Mouse (Mus musculus): ENCODE measurements at regions not wholly inside any gene's neighbourhood (a gene's known extent, or its start where the extent isn't known, plus 50 kb on each side); places are given as distances from the start of the nearest gene placed in this dataset.

DNA sequence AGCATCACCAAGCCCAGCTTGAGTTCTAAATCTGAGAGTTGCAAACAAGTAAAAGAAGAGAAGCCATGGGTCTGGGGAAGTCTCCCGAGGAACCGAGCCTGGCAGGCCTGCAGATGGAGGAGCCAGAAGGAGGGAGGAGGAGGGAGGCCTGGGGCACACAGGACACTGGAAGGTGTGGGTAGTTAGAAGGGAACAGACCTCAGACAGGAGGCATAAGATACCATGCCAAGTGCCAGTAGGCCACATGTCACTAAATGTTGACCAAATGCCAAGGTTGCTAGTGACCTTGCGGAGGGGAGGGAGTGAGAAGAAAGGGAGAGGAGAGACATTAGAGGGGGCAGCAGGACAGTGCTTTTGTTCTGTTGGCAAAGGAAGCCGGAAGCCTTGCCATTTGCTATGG, 274.2 kb downstream of the Ptpru start:
- Histone ChIP-seq H3K27me3 (replicated peaks; ENCODE audit: low read depth, poor library complexity, severe bottlenecking) (no peaks in the 10 kb centered on the region), H3K9me3 (no peaks in the 10 kb centered on the region), H3K4me3 (no peak overlapping the region), H3K36me3 (replicated peaks) (no peaks in the 10 kb centered on the region), H3K4me1 (no peaks in the 10 kb centered on the region), H3K27ac (replicated peaks) (no peak overlapping the region)
- WGBS = 79% methylated on average over 4 of the region's 4 CpGs
- DNase-seq (ENCODE audit: low spot score) = no peak

DNA sequence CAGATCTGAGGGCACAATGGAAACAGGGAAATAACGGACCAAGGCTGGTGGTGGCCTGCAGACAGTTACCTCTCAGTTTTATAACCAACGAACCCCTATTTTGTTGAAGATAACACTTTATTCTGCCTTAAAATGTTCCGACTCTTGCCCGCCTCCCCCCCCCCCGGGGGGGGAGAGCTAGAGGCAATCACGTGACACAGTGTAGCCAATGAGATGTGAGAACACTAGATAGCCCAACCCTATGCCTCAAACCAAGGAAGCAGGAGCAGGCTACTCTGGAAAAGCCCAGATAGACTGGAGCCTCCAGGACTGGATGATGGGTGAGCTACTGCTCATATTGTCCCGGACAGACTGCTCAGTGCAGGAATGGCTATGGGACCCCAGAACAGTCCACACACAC, 272.9 kb downstream of the Ptpru start:
- H3K27ac ChIP-seq (replicated peaks) = no peak overlapping the region
- H3K36me3 ChIP-seq (replicated peaks) = no peaks in the 10 kb centered on the region
- H3K4me1 ChIP-seq = no peaks in the 10 kb centered on the region
- WGBS = 84% methylated on average over 7 of the region's 7 CpGs
- no peaks in the 10 kb centered on the region for H3K9me3 ChIP-seq
- no peaks in the 10 kb centered on the region for H3K27me3 ChIP-seq (replicated peaks; ENCODE audit: low read depth, poor library complexity, severe bottlenecking)
- no peak overlapping the region for H3K4me3 ChIP-seq
- DNase-seq (ENCODE audit: low spot score) = no peak

DNA sequence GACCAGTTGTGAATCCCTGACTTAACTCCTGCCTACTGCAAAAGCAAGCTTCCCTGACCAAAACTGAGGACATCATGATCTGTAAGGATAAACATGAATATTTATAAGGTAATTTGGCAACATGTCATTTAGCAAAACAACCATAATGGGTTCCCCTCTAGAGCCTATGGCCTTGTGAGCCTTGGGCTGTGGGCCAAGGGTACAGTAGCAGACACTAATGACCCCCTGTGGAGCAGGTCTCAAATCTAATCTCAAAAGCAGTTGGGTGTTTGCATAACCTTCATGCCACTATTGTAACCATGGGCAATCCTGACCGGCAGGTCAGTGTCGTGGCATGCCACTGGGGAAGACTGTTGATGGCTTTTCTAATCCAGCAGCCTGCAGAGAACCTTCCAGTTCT, 270.8 kb downstream of the Ptpru start:
- Histone ChIP-seq H3K4me3 (no peak overlapping the region), H3K27ac (replicated peaks) (no peak overlapping the region), H3K27me3 (replicated peaks; ENCODE audit: low read depth, poor library complexity, severe bottlenecking) (no peaks in the 10 kb centered on the region), H3K9me3 (no peaks in the 10 kb centered on the region), H3K36me3 (replicated peaks) (no peaks in the 10 kb centered on the region), H3K4me1 (no peaks in the 10 kb centered on the region)
- DNase-seq (ENCODE audit: low spot score) = no peak
- 78% methylated on average over 2 of the region's 2 CpGs for WGBS

DNA sequence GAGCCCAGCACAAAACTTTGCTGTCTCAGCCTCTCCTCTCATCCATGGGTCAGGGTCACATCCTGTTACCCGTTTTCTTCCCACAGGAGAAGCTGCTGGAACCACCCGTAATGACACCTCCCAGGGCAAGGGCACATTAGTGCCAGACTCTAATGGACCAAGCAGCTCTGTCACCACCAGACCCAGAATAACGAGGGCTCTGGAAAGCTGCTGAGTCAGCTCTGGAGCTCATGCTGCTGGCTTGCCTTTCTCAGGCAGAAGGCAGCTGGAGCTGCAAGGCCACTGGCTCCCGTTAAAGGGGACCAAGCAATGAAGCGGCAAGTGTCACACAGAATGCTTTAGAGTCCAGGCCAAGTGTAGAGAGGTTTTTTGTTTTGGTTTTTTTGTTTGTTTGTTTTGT, 268.9 kb downstream of the Ptpru start:
- WGBS = 51% methylated on average over 5 of the region's 5 CpGs
- no peak for DNase-seq (ENCODE audit: low spot score)
- H3K27ac ChIP-seq (replicated peaks) = no peak overlapping the region
- H3K27me3 ChIP-seq (replicated peaks; ENCODE audit: low read depth, poor library complexity, severe bottlenecking) = no peaks in the 10 kb centered on the region
- H3K9me3 ChIP-seq = no peaks in the 10 kb centered on the region
- H3K36me3 ChIP-seq (replicated peaks) = no peaks in the 10 kb centered on the region
- no peak overlapping the region for H3K4me3 ChIP-seq
- no peaks in the 10 kb centered on the region for H3K4me1 ChIP-seq

DNA sequence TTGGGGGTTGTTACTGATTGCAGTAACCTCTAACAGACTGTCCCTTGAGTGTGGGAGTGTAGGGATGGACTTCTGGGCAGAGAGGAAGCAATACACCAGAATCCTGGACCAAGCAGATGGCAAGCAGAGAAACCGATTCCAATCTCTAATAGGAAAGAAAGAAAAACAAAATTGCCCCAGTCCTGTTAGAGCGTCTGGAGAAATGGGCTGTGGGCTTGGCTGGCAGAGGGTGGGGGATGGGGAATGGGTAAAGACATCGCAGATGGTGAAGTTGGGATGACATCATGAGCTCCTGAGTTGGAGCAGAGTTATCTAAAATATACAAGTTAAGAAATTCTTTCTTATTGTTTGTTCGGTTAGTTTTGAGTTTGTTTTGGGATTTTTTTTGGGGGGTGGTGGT, 260.5 kb downstream of the Ptpru start:
- no peaks in the 10 kb centered on the region for H3K9me3 ChIP-seq
- H3K4me1 ChIP-seq = no peaks in the 10 kb centered on the region
- no peaks in the 10 kb centered on the region for H3K27me3 ChIP-seq (replicated peaks; ENCODE audit: low read depth, poor library complexity, severe bottlenecking)
- H3K36me3 ChIP-seq (replicated peaks) = no peaks in the 10 kb centered on the region
- H3K4me3 ChIP-seq = no peak overlapping the region
- DNase-seq (ENCODE audit: low spot score) = no peak
- no peak overlapping the region for H3K27ac ChIP-seq (replicated peaks)
- WGBS = 74% methylated on average over 4 of the region's 4 CpGs

DNA sequence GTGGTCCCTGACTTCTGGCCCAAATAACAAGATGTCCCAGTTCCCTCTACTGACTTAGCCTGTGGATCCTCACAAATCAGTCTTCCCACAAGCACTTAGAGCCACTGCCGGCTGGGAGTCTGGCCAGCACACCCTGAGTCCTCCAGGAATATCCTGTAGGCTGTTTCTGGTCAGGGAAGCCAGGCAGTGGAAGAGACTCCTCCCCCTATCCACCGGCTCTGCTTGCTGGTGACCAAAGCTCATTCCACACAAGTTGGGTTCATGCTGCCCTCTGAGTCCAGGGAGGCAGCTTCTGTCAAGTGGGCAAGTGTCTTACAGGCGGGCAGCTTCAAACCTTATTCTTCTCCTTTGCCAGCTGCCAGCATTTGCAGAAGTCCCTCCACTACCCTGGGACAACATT, 252.1 kb downstream of the Ptpru start:
- Histone ChIP-seq H3K36me3 (replicated peaks) (no peaks in the 10 kb centered on the region), H3K4me3 (no peak overlapping the region), H3K9me3 (no peaks in the 10 kb centered on the region), H3K27me3 (replicated peaks; ENCODE audit: low read depth, poor library complexity, severe bottlenecking) (0 out of 2 replicates have a peak, but pooled peaks cover 3% of the 10 kb centered on the region), H3K27ac (replicated peaks) (no peak overlapping the region), H3K4me1 (no peaks in the 10 kb centered on the region)
- 69% methylated on average over 3 of the region's 3 CpGs for WGBS
- DNase-seq (ENCODE audit: low spot score) = no peak

DNA sequence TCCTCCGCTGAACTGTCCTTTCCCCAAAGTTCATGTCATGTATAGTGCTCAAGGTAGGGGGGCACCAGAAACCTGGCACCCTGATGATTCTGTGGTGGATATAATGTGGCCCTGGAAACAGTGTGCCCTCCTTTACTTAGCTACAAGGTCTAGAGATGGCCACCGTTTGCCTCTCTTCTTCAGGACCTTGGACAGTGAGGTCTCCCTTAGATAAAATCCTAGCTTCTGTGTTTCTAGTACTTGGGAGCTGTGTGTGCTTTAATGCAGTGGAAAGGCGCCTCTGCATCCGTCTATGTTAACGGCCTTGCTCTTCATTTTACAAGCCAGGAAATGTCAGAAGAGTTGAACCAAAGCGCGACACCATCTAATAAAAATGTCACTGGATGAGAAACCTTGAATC, 250.6 kb downstream of the Ptpru start:
- 0 out of 2 replicates have a peak, but pooled peaks cover 3% of the 10 kb centered on the region for H3K27me3 ChIP-seq (replicated peaks; ENCODE audit: low read depth, poor library complexity, severe bottlenecking)
- WGBS = 71% methylated on average over 7 of the region's 7 CpGs
- H3K4me1 ChIP-seq = no peaks in the 10 kb centered on the region
- H3K27ac ChIP-seq (replicated peaks) = no peak overlapping the region
- no peaks in the 10 kb centered on the region for H3K9me3 ChIP-seq
- H3K36me3 ChIP-seq (replicated peaks) = no peaks in the 10 kb centered on the region
- no peak overlapping the region for H3K4me3 ChIP-seq
- DNase-seq (ENCODE audit: low spot score) = no peak

DNA sequence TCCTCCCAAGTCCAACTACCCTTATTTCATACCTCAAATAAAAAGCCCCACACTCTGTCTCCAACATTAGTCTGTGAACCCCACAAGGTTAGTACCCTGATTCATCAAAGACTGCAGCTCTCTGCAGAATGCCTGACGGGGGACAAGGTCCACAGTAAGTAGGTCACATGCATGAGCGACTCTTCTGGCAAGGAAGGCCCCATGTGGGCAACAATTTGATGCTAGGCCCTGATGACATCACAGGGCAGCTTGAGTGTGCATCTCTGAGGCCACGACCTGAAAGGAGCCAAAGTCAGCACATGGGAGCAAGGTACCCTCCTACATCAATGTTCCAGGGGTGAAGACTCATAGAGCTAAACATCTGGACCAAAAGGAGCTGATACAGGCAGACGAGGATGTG, 248.0 kb downstream of the Ptpru start:
- no peaks in the 10 kb centered on the region for H3K9me3 ChIP-seq
- H3K36me3 ChIP-seq (replicated peaks) = no peaks in the 10 kb centered on the region
- H3K27me3 ChIP-seq (replicated peaks; ENCODE audit: low read depth, poor library complexity, severe bottlenecking) = no peaks in the 10 kb centered on the region
- no peaks in the 10 kb centered on the region for H3K4me1 ChIP-seq
- WGBS = 68% methylated on average over 4 of the region's 4 CpGs
- H3K4me3 ChIP-seq = no peak overlapping the region
- no peak for DNase-seq (ENCODE audit: low spot score)
- no peak overlapping the region for H3K27ac ChIP-seq (replicated peaks)

DNA sequence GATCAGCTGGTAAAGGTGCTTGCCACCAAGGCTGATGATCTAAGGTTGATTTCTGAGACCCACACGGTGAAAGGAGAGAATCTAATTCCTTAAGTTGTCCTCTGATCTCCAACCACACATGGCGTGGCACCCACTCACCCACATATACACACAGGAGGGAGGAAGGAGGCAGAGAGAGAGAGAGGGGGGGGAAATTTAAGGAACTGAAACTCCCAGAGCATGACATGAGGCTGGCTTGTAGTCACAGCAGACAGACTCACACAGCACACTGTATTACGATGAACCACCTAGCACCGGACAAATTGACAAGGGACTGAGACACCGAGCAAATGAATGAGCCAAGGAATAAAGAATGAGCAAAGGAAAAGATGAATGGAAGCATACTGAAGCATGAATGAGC, 246.6 kb downstream of the Ptpru start:
- no peak for DNase-seq (ENCODE audit: low spot score)
- Histone ChIP-seq H3K27ac (replicated peaks) (no peak overlapping the region), H3K4me1 (no peaks in the 10 kb centered on the region), H3K4me3 (no peak overlapping the region), H3K36me3 (replicated peaks) (no peaks in the 10 kb centered on the region), H3K9me3 (no peaks in the 10 kb centered on the region), H3K27me3 (replicated peaks; ENCODE audit: low read depth, poor library complexity, severe bottlenecking) (no peaks in the 10 kb centered on the region)
- WGBS = 88% methylated on average over 5 of the region's 5 CpGs

DNA sequence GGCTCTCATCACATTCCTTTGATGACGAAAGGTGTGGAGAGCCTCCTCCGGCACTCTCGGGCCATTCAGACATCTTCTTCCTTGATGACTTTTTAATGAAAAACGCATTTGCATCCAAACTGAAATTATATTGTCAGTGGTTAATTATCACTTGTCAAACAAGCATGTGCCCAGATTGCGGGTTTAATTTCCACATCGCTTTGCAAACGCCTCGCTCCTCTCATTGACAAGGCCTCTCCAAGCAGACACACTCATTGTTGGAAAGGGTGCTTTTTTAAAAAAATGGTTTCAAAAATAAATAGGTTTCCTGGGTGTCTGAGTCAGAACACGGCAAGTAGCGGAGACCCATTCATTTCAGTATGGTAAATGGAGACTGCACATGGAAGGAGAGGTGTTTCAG, 240.1 kb downstream of the Ptpru start:
- Histone ChIP-seq H3K9me3 (no peaks in the 10 kb centered on the region), H3K4me3 (no peak overlapping the region), H3K27me3 (replicated peaks; ENCODE audit: low read depth, poor library complexity, severe bottlenecking) (no peaks in the 10 kb centered on the region), H3K27ac (replicated peaks) (no peak overlapping the region), H3K36me3 (replicated peaks) (no peaks in the 10 kb centered on the region), H3K4me1 (peaks cover 4% of the 10 kb centered on the region; the same call in 1 of the 2 replicates)
- 92% methylated on average over 10 of the region's 10 CpGs for WGBS
- DNase-seq (ENCODE audit: low spot score) = no peak

DNA sequence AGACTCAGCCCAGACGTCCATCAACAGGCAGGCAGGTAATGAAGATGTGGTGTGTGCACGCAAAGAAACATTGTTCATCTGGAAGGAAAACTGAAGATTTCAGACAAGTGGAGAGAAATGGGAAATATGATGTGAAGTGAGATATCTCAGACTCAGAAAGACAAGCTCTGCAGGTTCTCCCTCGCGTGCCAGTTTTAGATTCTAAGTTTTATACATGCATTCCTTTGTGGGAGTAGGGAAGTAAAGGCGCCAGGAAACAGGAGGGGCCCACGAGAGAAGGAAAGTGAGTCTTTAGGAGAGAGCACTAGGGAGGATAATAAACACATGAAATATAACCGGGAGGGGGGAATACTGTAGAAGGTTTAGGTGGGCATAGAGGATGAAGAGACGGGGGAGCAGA, 223.7 kb downstream of the Ptpru start:
- Histone ChIP-seq H3K27me3 (replicated peaks; ENCODE audit: low read depth, poor library complexity, severe bottlenecking) (no peaks in the 10 kb centered on the region), H3K36me3 (replicated peaks) (no peaks in the 10 kb centered on the region), H3K4me3 (no peak overlapping the region), H3K9me3 (0 out of 2 replicates have a peak, but pooled peaks cover 2% of the 10 kb centered on the region), H3K27ac (replicated peaks) (no peak overlapping the region), H3K4me1 (no peaks in the 10 kb centered on the region)
- no peak for DNase-seq (ENCODE audit: low spot score)
- 83% methylated on average over 8 of the region's 8 CpGs for WGBS

DNA sequence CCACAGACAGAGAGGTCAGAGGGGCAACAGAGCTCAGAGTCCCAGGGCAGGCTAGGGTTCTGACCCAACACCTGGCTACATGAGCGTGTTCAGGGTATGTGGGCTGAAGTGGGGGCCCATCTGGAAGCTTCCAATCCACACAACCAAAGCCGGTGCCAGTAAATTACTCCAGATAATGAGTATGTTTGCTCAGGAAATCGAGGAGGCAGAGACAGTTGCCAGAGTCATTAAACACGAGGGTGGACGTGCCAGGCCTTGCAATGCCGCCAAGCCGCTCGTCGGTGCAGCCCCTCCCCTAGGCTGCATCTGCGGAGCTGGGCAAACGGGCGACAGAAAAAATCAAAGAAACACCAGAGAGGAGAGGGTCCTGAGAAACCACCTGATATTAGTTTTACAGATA, 222.5 kb downstream of the Ptpru start:
- Histone ChIP-seq H3K36me3 (replicated peaks) (no peaks in the 10 kb centered on the region), H3K4me1 (no peaks in the 10 kb centered on the region), H3K27me3 (replicated peaks; ENCODE audit: low read depth, poor library complexity, severe bottlenecking) (no peaks in the 10 kb centered on the region), H3K4me3 (no peak overlapping the region), H3K27ac (replicated peaks) (no peak overlapping the region), H3K9me3 (0 out of 2 replicates have a peak, but pooled peaks cover 2% of the 10 kb centered on the region)
- DNase-seq (ENCODE audit: low spot score) = no peak
- 86% methylated on average over 12 of the region's 12 CpGs for WGBS

DNA sequence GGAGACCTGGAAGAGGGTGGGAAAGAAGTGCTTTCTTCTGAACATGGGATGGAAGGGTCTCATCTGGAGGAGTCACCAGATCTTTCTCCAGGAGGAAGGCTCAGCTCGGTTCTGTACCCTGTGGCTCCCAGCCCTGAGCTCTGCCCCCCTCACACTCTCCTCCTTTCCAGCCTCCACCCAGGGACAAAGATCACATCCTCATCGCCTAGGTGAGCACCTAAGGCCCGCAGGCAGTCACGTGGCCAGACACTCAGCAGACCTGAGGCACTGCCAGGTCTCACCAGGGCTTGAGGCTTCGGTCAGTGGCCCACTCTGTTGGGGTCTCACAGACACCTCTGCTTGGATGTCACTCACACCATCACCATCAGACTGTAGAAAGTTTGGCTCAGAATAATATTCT, 200.0 kb downstream of the Ptpru start:
- no peak for DNase-seq (ENCODE audit: low spot score)
- Histone ChIP-seq H3K9me3 (no peaks in the 10 kb centered on the region), H3K36me3 (replicated peaks) (no peaks in the 10 kb centered on the region), H3K4me3 (no peak overlapping the region), H3K27me3 (replicated peaks; ENCODE audit: low read depth, poor library complexity, severe bottlenecking) (no peaks in the 10 kb centered on the region), H3K27ac (replicated peaks) (no peak overlapping the region), H3K4me1 (peaks cover 34% of the 10 kb centered on the region)
- WGBS = 80% methylated on average over 5 of the region's 5 CpGs

DNA sequence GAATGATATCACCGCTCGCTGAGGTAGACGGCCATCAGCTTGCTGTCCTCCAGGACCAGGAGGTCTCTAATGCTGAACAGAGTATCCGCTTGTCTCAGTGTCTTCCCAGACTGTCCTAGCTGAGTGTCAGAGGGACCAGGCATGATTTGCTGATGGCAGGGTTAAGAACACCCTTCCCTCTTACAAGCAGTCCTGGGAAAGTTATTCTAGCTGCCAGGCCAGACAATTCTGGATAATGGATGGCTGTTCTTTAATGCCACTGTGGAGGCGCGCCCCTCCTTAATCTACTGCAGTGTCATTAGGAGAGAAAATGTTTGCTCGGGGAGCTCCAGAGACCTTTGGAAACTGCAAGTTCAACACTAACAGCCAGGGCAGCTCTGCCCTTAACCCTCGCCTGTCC, 182.1 kb downstream of the Ptpru start:
- Histone ChIP-seq H3K4me1 (peaks cover 5% of the 10 kb centered on the region; the same call in 1 of the 2 replicates), H3K9me3 (no peaks in the 10 kb centered on the region), H3K27ac (replicated peaks) (no peak overlapping the region), H3K4me3 (no peak overlapping the region), H3K27me3 (replicated peaks; ENCODE audit: low read depth, poor library complexity, severe bottlenecking) (no peaks in the 10 kb centered on the region), H3K36me3 (replicated peaks) (no peaks in the 10 kb centered on the region)
- no peak for DNase-seq (ENCODE audit: low spot score)
- 65% methylated on average over 8 of the region's 8 CpGs for WGBS
